Mouse (Mus musculus) naive thymus-derived CD4-positive, alpha-beta T cell, adult 2 months (primary cell): ENCODE results near the gene Epop.

ENCODE experiments used
- DNase-seq: peaks from one replicate; pipeline ENCODE4 v3.0.0-alpha.2; 2011; ENCODE audit warnings: low read depth

Gene Epop

DNA sequence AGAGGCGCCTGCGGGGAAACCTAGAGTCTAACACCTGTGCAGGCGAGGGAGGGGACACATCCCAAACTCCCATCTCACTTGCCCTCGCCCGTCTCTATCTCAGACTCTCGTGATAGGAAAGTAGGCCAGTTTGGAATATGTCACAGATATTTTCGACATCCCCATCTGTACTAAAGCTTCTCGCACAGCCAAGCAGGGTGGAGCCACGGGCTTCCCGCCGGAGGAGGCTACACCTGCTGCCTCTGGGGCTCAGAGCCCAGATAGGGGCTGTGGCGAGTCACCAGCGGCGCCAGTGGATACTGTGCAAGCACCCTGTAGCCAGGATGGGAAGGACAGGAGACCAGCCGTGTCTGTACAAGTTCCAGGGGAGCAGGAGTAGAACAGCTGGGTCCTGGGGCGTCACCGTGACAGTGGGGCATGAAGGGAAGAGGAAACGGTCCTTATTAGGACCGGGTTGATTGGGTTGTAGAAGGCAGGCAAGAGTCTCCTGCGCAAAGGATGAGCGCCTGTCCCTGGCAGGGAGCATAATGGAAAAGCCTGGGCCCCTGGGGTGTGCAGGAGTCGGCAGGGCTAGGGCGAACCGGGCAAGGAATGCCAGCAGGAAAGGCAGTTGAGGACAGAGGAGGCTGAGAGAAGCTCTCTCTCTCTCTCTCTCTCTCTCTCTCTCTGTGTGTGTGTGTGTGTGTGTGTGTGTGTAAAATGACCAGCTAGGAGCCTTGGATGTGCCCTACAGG lies 39.1 kb downstream of the Epop start:
- no peak for DNase-seq

DNA sequence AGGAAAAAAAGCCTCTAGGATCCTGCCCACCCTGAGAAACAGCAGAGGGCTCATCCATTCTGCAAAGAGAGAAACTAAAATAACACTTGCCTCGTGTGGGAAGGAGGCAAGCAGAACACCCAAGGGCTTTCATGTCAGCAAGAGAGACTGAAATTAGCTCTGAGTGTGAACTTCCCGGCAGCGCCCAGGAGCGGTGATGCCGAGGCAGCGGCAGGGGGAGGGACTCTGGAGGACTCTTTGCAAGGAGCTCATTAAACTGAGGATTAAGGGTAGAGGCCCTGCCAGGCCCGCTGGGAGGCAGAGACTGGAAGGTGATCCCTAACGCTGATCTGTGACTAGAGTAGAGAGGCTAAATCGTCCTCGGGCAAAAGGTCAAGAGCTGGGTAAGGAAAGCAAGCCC lies 40.3 kb downstream of the Epop start:
- DNase-seq = no peak

DNA sequence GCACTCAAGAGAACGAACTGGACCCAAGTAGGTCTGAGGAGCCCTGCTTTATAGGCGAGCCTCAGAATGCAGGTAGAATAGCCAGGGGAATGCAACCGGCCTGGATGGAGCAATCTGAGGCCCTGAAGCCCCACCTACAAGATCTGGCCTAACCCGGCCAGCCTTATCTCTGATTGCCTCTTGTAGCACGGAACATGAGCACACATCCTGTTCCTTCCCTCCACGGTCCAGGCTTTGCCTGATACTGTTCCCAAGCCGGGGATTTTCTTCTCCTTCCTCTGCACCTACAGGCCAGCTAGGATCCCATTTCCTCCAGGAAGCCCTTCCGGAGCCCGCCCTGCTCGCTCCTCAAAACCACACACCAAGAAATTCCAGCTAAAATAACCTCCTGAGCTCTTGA lies 43.6 kb downstream of the Epop start:
- DNase-seq = no peak

DNA sequence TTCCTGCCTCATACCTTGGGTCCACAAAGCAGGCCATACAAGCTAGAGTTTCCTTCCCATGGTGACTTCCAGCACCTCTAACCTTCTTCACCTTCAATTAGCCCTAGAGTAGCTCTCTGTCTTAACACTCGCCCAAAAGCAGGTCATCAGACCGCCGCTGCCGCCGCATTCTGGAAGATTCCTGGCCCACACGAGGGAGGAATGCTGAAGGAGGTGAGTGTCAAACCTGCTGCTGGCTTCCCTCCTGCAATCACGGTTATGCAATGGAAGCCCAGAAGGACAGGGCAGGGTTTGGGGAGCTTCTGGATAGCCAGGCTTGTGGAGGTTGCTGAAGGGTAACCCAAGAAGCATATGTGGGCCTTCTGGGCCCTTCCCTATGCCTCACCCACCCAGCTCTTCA lies 45.0 kb downstream of the Epop start:
- DNase-seq = no peak

GRCm38 (mm10) chr11:97579088-97579857 lies 50.2 kb downstream of the Epop start:
- no peak for DNase-seq

DNA sequence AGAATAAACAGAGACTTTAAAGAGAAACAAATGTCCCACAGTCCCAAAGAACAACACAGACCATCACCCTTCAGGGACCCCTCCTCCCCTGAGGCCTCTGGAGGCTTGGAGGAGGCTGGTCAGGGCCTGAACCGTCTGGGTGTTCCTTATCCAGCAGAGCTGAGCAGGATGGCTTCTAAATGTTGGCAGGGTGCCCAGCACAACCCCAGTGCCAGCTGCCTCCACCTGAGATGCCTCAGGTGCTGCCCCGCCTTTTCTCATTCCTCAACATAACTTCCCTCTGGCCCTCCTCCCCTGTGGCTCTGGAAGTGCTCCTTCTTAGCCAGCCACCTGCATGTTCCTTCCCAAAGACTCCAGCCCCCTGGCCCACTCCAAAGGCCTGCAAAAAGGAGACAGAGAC lies 51.2 kb downstream of the Epop start:
- no peak for DNase-seq
